Mouse (Mus musculus): ENCODE results near the gene Sgcd.

- TF ChIP-seq CTCF (IDR thresholded peaks at IDR 0.05; ENCODE audit: low read depth), result no peak
- no peak for TF ChIP-seq EP300 (IDR thresholded peaks at IDR 0.05; ENCODE audit: low read depth)
These were observed 874.4 kb downstream of the Sgcd start for GRCm38 (mm10) chr11:47114366-47114765.

All from heart, postnatal 0 days (tissue).